Mouse (Mus musculus) lung, postnatal 0 days (tissue): ENCODE measurements around the gene Zswim1. TPM values are rescaled to one million over a fixed set of nuclear protein-coding genes. Genes with fewer than 3 reads are reported as not detected.
A peak's percentile ranks its signal among the peaks of the same experiment; 100 is the strongest.

Experiments used
- ATAC-seq: fragments of 200-750 bp; cut with Nextera tagmentation; 2 replicates; pipeline ENCODE4 v1.8.0; 2017; ENCODE audit warnings: moderate library complexity
- DNase-seq: peaks from one replicate; pipeline ENCODE4 v3.0.0-alpha.2; 2016; ENCODE audit warnings: low spot score
- H3K27ac ChIP-seq: fragments of 300-500 bp; sonication (generic); 2 replicates; pipeline ENCODE4 v1.5.1; 2014; ENCODE audit warnings: antibody characterized with exemption, mild to moderate bottlenecking, low read length, mixed read lengths
- H3K27me3 ChIP-seq: fragments of 300-500 bp; sonication (generic); replicated peaks from 2 replicates; pipeline ENCODE4 v1.6.1; 2014; ENCODE audit warnings: low read length, mixed read lengths; ENCODE audit not compliant: insufficient read depth
- H3K36me3 ChIP-seq: fragments of 300-500 bp; sonication (generic); 2 replicates; pipeline ENCODE4 v1.6.1; 2014; ENCODE audit warnings: low read length, mixed read lengths; ENCODE audit not compliant: insufficient read depth
- H3K4me1 ChIP-seq: fragments of 300-500 bp; sonication (generic); 2 replicates; pipeline ENCODE4 v1.6.1; 2014; ENCODE audit warnings: antibody characterized with exemption, low read depth, low read length, mixed read lengths; ENCODE audit not compliant: insufficient read depth
- H3K4me2 ChIP-seq: fragments of 300-500 bp; sonication (generic); replicated peaks from 2 replicates; pipeline ENCODE4 v1.6.1; 2014; ENCODE audit warnings: low read depth, mild to moderate bottlenecking, low read length, moderate library complexity, mixed read lengths
- H3K4me3 ChIP-seq: fragments of 300-500 bp; sonication (generic); 2 replicates; pipeline ENCODE4 v1.5.1; 2014; ENCODE audit warnings: low read depth, low read length
- H3K9ac ChIP-seq: fragments of 300-500 bp; sonication (generic); replicated peaks from 2 replicates; pipeline ENCODE4 v1.6.1; 2014; ENCODE audit warnings: low read depth, mild to moderate bottlenecking
- H3K9me3 ChIP-seq: fragments of 300-500 bp; sonication (generic); 2 replicates; pipeline ENCODE4 v1.6.1; 2016; ENCODE audit warnings: low read length, mixed read lengths
- CTCF ChIP-seq: IDR thresholded peaks from 2 replicates; pipeline ENCODE4 v1.5.1; 2016; ENCODE audit warnings: antibody characterized with exemption, mild to moderate bottlenecking
- EP300 ChIP-seq: IDR thresholded peaks from 2 replicates; pipeline ENCODE4 v1.6.1; 2016; ENCODE audit warnings: antibody characterized with exemption, mild to moderate bottlenecking, control low read depth
- WGBS: fragments of 180-500 bp; shearing (Covaris S2); extraction: QIAGEN DNeasy Blood & Tissue Kit; methylation state at CpG from one replicate; pipeline ENCODE4 v1.1.7; 2014; 5-methylcytosine and 5-hydroxymethylcytosine counted together
- polyA plus RNA-seq: library from polyadenylated mRNA; unstranded; fragments of >200 nt; fragmentation: Nextera tagmentation; extraction: Ambion mirVana; gene quantifications from 2 replicates; pipeline ENCODE4 v1.2.1, GENCODE M21; 2015

Zswim1 gene
- polyA plus RNA-seq, 1 experiment from 2014 or later = 8.1 TPM

GRCm38 (mm10) chr2:164785481-164786387 is 36.8 kb upstream of the Zswim1 start, which contains the start of gene Snx21:
TSS of gene Snx21 (plus strand) at chr2:164785823.
- H3K27ac ChIP-seq = peak within 1 kb of the TSS; percentile 96
- DNase-seq = peak; percentile 95
- H3K4me3 ChIP-seq = peak within 1 kb of the TSS; percentile 71
- peak within 1 kb of the TSS; percentile 70 for H3K9ac ChIP-seq
- no peaks in the 10 kb centered on the region for H3K9me3 ChIP-seq
- WGBS = under 1% methylated on average over 59 of the region's 89 CpGs
- H3K4me1 ChIP-seq = 0 out of 2 replicates have a peak, but pooled peaks cover 8% of the 10 kb centered on the region
- ATAC-seq = peak; percentile 94
- no peaks in the 10 kb centered on the region for H3K36me3 ChIP-seq
- TF ChIP-seq CTCF (peak; percentile 69), EP300 (no peak)
- no peaks in the 10 kb centered on the region for H3K27me3 ChIP-seq
- peak within 1 kb of the TSS; percentile 89 for H3K4me2 ChIP-seq

- DNase-seq = peak; percentile 80
- Histone ChIP-seq H3K36me3 (no peaks in the 10 kb centered on the region), H3K9ac (peak overlapping the region; percentile 70), H3K4me2 (peak overlapping the region; percentile 89), H3K27me3 (no peaks in the 10 kb centered on the region), H3K27ac (peak overlapping the region; percentile 96), H3K4me1 (0 out of 2 replicates have a peak, but pooled peaks cover 8% of the 10 kb centered on the region), H3K9me3 (no peaks in the 10 kb centered on the region), H3K4me3 (peak overlapping the region; percentile 71)
- 5% methylated on average over 15 of the region's 15 CpGs for WGBS
- TF ChIP-seq CTCF (no peak), EP300 (no peak)
- ATAC-seq = peak; percentile 32
Observed at GRCm38 (mm10) chr2:164786388-164786885, 36.0 kb upstream of the Zswim1 start.

- H3K27ac ChIP-seq = peak overlapping the region; percentile 20; the same call in 1 of the 2 replicates
- no peak for TF ChIP-seq EP300
- TF ChIP-seq CTCF = no peak
Observed at GRCm38 (mm10) chr2:164787032-164787431, 35.5 kb upstream of the Zswim1 start.

GRCm38 (mm10) chr2:164787779-164788178 is 34.7 kb upstream of the Zswim1 start:
- Histone ChIP-seq H3K27me3 (no peaks in the 10 kb centered on the region), H3K4me1 (0 out of 2 replicates have a peak, but pooled peaks cover 8% of the 10 kb centered on the region), H3K4me2 (peak overlapping the region; percentile 22; the same call in 1 of the 2 replicates), H3K36me3 (peaks cover 13% of the 10 kb centered on the region; the same call in 1 of the 2 replicates), H3K4me3 (no peak overlapping the region), H3K27ac (no peak overlapping the region), H3K9me3 (no peaks in the 10 kb centered on the region), H3K9ac (no peak overlapping the region)
- WGBS = 74% methylated on average over 10 of the region's 10 CpGs
- ATAC-seq (no peak), DNase-seq (no peak)
- TF ChIP-seq EP300 (no peak), CTCF (no peak)

More at GRCm38 (mm10) chr2:164787032-164787431, 35.5 kb upstream of the Zswim1 start:
- ATAC-seq (no peak), DNase-seq (no peak)
- Histone ChIP-seq H3K27me3 (no peaks in the 10 kb centered on the region), H3K4me2 (peak overlapping the region; percentile 89), H3K9ac (no peak overlapping the region), H3K36me3 (peaks cover 6% of the 10 kb centered on the region; the same call in 1 of the 2 replicates), H3K4me3 (no peak overlapping the region), H3K4me1 (0 out of 2 replicates have a peak, but pooled peaks cover 8% of the 10 kb centered on the region), H3K9me3 (no peaks in the 10 kb centered on the region)
- WGBS = 70% methylated on average over 3 of the region's 3 CpGs

- WGBS = 70% methylated on average over 4 of the region's 4 CpGs
- Histone ChIP-seq H3K4me3 (no peak overlapping the region), H3K4me2 (no peak overlapping the region), H3K9ac (no peak overlapping the region), H3K9me3 (no peaks in the 10 kb centered on the region), H3K36me3 (peaks cover 16% of the 10 kb centered on the region; the same call in 1 of the 2 replicates), H3K27ac (no peak overlapping the region), H3K27me3 (no peaks in the 10 kb centered on the region), H3K4me1 (0 out of 2 replicates have a peak, but pooled peaks cover 8% of the 10 kb centered on the region)
- DNase-seq = no peak
- TF ChIP-seq CTCF (no peak), EP300 (no peak)
- ATAC-seq = no peak
Observed at GRCm38 (mm10) chr2:164788411-164788810, 34.1 kb upstream of the Zswim1 start.

GRCm38 (mm10) chr2:164790451-164790850 is 32.0 kb upstream of the Zswim1 start:
- ATAC-seq (peak; percentile 46), DNase-seq (peak; percentile 88)
- H3K4me2 ChIP-seq = no peak overlapping the region
- no peaks in the 10 kb centered on the region for H3K27me3 ChIP-seq
- peaks cover 21% of the 10 kb centered on the region; the same call in 1 of the 2 replicates for H3K36me3 ChIP-seq
- H3K4me3 ChIP-seq = no peak overlapping the region
- 0 out of 2 replicates have a peak overlapping the region, but pooled peaks have one; percentile 38 for H3K27ac ChIP-seq
- H3K9ac ChIP-seq = no peak overlapping the region
- TF ChIP-seq CTCF = no peak
- TF ChIP-seq EP300 = 0 out of 2 replicates have a peak, but pooled peaks have one; percentile 35
- no peaks in the 10 kb centered on the region for H3K9me3 ChIP-seq
- H3K4me1 ChIP-seq = 0 out of 2 replicates have a peak, but pooled peaks cover 8% of the 10 kb centered on the region
- WGBS = 41% methylated on average over 4 of the region's 4 CpGs
